Mouse (Mus musculus): Measurements from ENCODE around the gene Gm10160.
"Not testable (repeated sequence)": the region's sequence is repeated elsewhere in the genome, so short reads cannot be mapped to it uniquely, and the experiment has no call there.

The Gm10160 gene

GRCm38 (mm10) chr7:81856221-81856620, 627 bp upstream of the Gm10160 start:
- DNase-seq, result no peak

- DNase-seq, result no peak
These were observed 856 bp downstream of the Gm10160 start for GRCm38 (mm10) chr7:81854568-81855307.

GRCm38 (mm10) chr7:81851706-81852105, 3.9 kb downstream of the Gm10160 start:
- DNase-seq, result peak; percentile 33

- no peak for DNase-seq
These were observed 5.4 kb downstream of the Gm10160 start for GRCm38 (mm10) chr7:81850171-81850570.

- DNase-seq, result no peak
These were observed 6.0 kb downstream of the Gm10160 start for GRCm38 (mm10) chr7:81849633-81850032.

- no peak for DNase-seq
These were observed 6.4 kb downstream of the Gm10160 start for GRCm38 (mm10) chr7:81849214-81849613.

GRCm38 (mm10) chr7:81847777-81848176, 7.8 kb downstream of the Gm10160 start:
- DNase-seq, result no peak

- DNase-seq, result no peak
These were observed 8.6 kb downstream of the Gm10160 start for GRCm38 (mm10) chr7:81847010-81847409.

- DNase-seq, result no peak
These were observed 9.6 kb downstream of the Gm10160 start for GRCm38 (mm10) chr7:81846008-81846407.

- no peak for DNase-seq
These were observed 10.3 kb downstream of the Gm10160 start for GRCm38 (mm10) chr7:81845313-81845712.

GRCm38 (mm10) chr7:81844801-81845200, 10.8 kb downstream of the Gm10160 start:
- DNase-seq, result no peak

- no peak for DNase-seq
These were observed 11.7 kb downstream of the Gm10160 start for GRCm38 (mm10) chr7:81843903-81844302.

GRCm38 (mm10) chr7:81842998-81843397, 12.6 kb downstream of the Gm10160 start:
- DNase-seq, result no peak

GRCm38 (mm10) chr7:81842141-81842540, 13.5 kb downstream of the Gm10160 start:
- DNase-seq, result no peak

GRCm38 (mm10) chr7:81841439-81841838, 14.2 kb downstream of the Gm10160 start:
- DNase-seq, result no peak

GRCm38 (mm10) chr7:81840661-81841181, 14.9 kb downstream of the Gm10160 start:
- DNase-seq, result no peak

- DNase-seq, result no peak
These were observed 15.8 kb downstream of the Gm10160 start for GRCm38 (mm10) chr7:81839746-81840145.

GRCm38 (mm10) chr7:81837771-81838170, 17.8 kb downstream of the Gm10160 start:
- not testable (repeated sequence) for DNase-seq

GRCm38 (mm10) chr7:81835430-81835829, 20.2 kb downstream of the Gm10160 start:
- no peak for DNase-seq

GRCm38 (mm10) chr7:81834847-81835246, 20.7 kb downstream of the Gm10160 start:
- no peak for DNase-seq

- DNase-seq, result peak; percentile 94
These were observed 26.2 kb downstream of the Gm10160 start, which contains the start of gene Btbd1 for GRCm38 (mm10) chr7:81829379-81829894. Btbd1 (minus strand) TSS chr7:81829431.

GRCm38 (mm10) chr7:81828681-81829378, 26.8 kb downstream of the Gm10160 start:
- DNase-seq, result peak; percentile 68

- DNase-seq, result no peak
These were observed 27.6 kb downstream of the Gm10160 start for GRCm38 (mm10) chr7:81827806-81828667.
